Mouse (Mus musculus): ENCODE data around the gene Dnaja4. TPM values are rescaled to one million over a fixed set of nuclear protein-coding genes. Genes with fewer than 3 reads are reported as not detected.
"Not testable (repeated sequence)": the region's sequence is repeated elsewhere in the genome, so short reads cannot be mapped to it uniquely, and the experiment has no call there.

Dnaja4 gene
- 10 to 100 TPM; 25.6 to 30.8 TPM for total RNA-seq (2021)
- long read RNA-seq, experiment 1, transcript Dnaja4-201 (7 exons, 3,003 nt), result major isoform, 30 of 37 reads
- long read RNA-seq, experiment 1, partial matches to known transcripts, result 0 of 37 reads
- long read RNA-seq, experiment 1, other reads (novel, unspliced or antisense), result 6 of 37 reads
- long read RNA-seq, experiment 2, transcript Dnaja4-201 (7 exons, 3,003 nt), result major isoform, 47 of 66 reads
- long read RNA-seq, experiment 2, partial matches to known transcripts, result 5 of 66 reads
- long read RNA-seq, experiment 2, other reads (novel, unspliced or antisense), result 14 of 66 reads

GRCm38 (mm10) chr9:54698318-54699086 lies at the start of gene Dnaja4:
Dnaja4 (plus strand) TSS chr9:54698873.
- DNase-seq (ENCODE audit: low spot score in 2 of 2), result no peak

DNA sequence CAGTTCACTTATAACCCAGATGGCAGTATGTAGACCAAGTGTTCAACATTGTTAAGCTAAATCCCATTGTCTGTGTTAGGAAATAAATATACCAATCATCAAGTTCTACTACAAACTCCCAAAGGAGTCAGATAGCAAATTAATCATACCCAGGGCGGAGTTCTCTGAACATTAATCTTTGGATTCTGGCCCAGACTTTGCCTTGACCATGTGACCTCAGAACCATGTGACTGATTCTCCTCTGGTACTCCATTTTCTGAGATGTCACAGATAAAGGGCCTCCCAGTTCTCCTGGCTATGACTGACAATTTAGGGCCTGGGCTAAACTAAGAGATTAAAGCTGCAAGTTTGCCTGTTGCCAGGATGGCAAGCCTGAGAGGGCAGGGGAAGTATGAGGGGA lies 49.3 kb upstream of the Dnaja4 start:
- DNase-seq (ENCODE audit: low spot score in 2 of 2), result no peak

- DNase-seq (ENCODE audit: low spot score in 2 of 2), result no peak
These were observed 45.9 kb upstream of the Dnaja4 start for GRCm38 (mm10) chr9:54652778-54653177.

DNA sequence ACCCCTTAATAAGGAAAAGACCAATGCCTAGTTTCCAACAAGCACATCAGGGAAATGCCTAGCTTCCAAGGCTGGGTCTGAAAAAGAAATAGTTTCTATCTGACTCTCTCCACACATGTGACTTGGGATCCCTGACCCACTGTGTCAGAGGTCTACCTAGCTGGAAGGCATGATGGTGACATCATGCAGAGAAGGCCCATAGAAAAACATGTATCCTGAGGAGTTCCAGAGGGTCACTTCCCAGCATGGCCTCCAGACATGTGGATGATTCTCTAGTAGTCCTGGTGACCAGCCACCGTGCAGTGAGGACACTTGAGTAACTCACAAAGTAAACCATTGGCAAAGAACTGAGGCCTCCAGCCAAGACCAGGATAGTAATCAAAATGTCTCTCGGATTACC lies 42.8 kb upstream of the Dnaja4 start:
- DNase-seq (ENCODE audit: low spot score in 2 of 2), result no peak

GRCm38 (mm10) chr9:54656402-54656801 lies 42.3 kb upstream of the Dnaja4 start:
- no peak for DNase-seq (ENCODE audit: low spot score in 2 of 2)

DNA sequence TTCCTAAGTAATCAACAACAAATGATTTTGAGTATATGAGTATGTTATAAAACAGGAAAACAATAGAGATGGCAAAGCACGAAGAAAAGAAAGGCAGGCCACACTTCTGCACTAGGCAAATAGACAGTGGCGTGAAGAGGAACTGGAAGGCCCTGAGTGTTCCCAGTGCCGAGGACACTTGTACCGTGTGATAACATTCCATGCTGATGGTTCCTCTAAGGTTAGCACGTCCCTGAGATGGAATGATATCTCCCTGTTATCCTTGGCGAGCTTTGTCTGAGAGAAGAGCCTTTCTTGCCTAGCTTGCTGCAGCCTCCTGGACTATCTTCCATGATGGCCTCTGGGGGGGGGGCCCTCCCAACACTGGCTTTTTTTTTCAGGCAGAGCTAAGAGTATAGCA lies 39.9 kb upstream of the Dnaja4 start:
- DNase-seq (ENCODE audit: low spot score in 2 of 2), result no peak

GRCm38 (mm10) chr9:54661605-54662377 lies 36.9 kb upstream of the Dnaja4 start, which contains the start of gene Acsbg1:
Acsbg1 (minus strand) TSS chr9:54661870.
- DNase-seq (ENCODE audit: low spot score in 2 of 2), result peak; percentile 23 to 57

- DNase-seq (ENCODE audit: low spot score in 2 of 2), result peak in 1 of 2 experiments; percentile 31
These were observed 34.3 kb upstream of the Dnaja4 start for GRCm38 (mm10) chr9:54664358-54664757.

DNA sequence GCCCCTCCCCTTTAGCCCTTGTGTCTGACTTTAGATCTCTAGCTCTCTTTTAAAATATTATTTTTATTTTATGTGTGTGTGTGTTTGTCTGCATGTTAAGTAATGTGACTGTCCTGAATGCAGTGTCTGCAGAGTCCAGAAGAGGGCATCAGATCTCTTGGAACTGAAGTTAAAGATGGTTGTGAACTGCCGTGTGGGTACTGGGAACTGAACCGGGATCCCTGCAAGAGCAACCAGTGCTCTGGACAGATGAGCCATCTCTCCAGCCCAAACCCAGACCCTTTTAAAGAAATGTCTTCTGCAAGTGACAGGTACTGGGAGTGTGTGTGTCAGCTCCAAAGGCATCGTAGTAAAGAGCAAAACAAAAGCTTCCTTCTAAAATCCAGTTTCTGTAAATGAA lies 32.6 kb upstream of the Dnaja4 start:
- DNase-seq (ENCODE audit: low spot score in 2 of 2), result no peak

DNA sequence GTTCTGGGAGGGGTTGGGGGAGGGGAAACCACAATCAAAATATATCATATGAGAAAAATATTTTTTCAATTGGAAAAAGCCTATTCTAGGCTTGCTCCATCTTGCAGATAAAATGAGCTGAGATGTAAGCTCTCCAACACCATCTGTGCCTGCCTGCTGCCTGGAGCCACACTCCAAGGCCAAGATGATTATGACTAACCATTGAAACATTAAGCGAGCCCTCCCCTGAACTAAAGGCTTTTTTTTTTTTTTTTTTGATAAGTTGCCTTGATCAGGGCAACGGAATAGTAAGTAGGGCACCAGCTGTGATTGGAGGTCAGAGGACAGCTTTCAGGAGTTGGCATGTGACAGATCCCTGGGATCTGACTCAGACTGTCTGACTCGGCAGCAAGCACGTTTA lies 30.2 kb upstream of the Dnaja4 start:
- peak in 1 of 2 experiments; percentile 74 for DNase-seq (ENCODE audit: low spot score in 2 of 2)

DNA sequence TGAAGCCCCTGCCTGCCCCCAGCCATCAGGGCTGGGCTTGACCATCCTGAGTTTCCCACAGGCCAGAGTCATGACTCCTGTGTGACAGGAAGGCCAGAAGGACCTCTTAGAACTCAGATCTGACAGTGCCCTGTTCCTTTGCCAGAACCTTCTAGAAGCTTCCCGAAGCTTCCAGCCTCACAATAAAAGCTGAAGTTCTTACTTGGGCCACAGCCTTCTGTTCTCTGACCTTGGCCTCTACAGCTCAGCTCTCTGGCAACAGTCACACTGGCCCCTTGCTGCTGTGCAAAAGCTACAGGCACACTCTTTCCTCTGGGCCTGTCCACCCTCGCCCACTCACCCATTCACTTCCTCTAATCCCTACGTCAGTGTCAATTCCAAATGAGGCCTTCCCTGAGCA lies 26.7 kb upstream of the Dnaja4 start:
- DNase-seq (ENCODE audit: low spot score in 2 of 2), result no peak

DNA sequence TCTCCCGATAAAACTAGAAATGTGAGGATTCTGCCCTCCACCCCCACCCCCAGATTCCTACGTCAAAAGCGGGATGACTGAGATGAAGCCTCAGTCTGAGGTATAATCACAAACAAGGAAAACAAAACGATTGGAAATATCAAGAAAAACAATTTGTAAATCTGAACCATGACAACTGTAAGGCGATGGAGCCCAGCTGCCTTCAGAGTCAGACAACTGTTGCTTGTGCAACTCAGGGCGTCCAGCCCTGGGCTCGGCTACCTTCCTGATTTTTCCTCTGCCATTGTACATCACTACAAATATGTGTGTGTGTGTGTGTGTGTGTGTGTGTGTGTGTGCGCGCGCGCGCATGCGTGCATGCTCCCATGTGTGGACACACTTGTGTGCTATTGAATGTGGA lies 24.8 kb upstream of the Dnaja4 start:
- no peak for DNase-seq (ENCODE audit: low spot score in 2 of 2)

- DNase-seq (ENCODE audit: low spot score in 2 of 2), result peak; percentile 81 to 85
These were observed 22.1 kb upstream of the Dnaja4 start for GRCm38 (mm10) chr9:54676531-54676986.

DNA sequence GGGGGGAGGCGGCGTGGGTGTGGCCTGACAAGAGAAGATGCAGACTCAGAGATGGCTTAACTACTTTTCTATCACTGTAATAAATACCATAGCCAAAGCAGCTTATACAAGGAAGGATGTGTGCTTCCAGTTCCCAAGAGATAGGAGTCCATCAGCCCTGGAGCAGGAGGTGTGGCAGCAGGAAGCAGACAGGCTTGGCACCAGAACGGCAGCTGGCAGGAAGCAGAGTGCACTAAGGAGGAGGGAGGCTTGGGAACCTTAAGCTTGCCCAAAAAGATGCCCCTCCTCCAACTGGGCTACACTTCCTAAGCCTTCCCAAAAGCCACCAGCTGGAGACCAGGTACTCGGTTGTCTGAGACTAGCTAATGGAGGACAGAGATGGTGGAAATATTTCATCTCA lies 15.8 kb upstream of the Dnaja4 start:
- DNase-seq (ENCODE audit: low spot score in 2 of 2), result no peak

DNA sequence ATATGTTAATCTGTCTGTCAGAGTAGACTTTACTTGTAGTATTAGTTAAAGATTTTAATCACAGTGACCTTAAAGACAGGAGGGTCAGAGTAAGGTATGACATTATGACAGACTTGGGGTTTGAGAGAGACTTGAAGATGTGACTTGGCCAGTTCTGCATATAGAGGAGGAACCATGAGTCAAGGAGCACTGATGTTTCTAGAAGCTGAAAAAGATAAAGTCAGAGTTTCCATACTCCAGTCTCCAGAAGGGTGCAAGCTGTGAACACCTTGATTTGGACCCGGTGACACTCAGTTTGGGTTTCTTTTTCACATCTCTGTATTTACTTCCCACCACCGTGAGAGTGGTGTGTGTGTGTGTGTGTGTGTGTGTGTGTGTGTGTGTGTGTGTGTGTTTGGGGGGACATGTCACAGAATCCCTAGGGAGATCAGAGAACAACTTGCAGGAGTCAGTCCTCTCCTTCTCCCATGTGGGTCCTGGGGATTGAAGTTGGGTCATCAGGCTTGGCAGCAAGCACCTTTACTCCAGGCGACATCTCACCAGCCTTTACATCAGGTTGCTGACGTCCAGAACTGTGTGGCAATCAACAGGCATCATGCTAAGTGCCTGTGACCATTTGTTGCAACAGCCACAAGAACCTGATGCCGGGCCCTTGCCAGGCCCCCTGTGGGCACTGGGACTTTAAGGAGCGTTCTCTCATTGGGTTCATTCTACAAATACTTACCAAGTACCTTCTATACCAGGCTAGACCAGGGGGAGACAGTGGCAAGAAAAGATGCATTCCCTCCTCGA lies 14.7 kb upstream of the Dnaja4 start:
- DNase-seq (ENCODE audit: low spot score in 2 of 2), result no peak

- DNase-seq (ENCODE audit: low spot score in 2 of 2), result peak in 1 of 2 experiments; percentile 62
These were observed 11.1 kb upstream of the Dnaja4 start for GRCm38 (mm10) chr9:54687246-54688236.

GRCm38 (mm10) chr9:54689446-54689845 lies 9.2 kb upstream of the Dnaja4 start:
- no peak for DNase-seq (ENCODE audit: low spot score in 2 of 2)

DNA sequence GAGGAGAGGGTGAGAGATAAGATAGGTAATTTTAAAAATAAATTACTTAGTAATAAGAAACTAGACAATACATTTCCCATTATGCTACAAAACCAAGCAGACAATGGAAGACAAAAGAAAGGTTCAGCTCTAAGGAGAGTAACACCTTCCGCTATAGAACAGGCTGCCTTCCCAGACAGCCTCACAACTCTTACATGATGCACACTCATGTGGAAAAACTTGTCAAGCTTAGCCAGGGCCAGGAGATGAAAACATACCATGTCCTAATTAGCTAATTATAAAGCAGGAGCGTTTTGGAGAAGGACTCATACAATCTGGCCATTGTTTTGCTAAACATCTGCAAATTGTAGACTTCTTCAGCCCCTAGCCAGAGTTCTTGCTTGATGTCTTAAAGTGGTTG lies 8.0 kb upstream of the Dnaja4 start:
- DNase-seq (ENCODE audit: low spot score in 2 of 2), result not testable (repeated sequence)

- DNase-seq (ENCODE audit: low spot score in 2 of 2), result peak in 1 of 2 experiments; percentile 34
These were observed 7.3 kb upstream of the Dnaja4 start for GRCm38 (mm10) chr9:54691241-54691805.

DNA sequence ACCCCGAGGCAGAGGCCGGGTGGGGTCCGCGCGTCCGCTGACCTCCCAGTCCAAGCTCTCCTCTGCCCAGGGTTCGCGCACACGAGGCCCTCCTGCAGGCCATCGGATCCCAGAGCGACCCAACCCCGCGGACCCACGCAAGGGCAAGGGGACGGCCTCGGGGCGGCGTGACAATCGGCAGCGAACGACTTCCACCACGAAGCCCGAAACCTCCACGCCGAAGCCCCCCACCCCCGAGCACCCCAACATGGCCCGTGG lies 343 bp downstream of the Dnaja4 start:
- DNase-seq (ENCODE audit: low spot score in 2 of 2), result no peak
